Mouse (Mus musculus) ES-Bruce4 (cell line): ENCODE data around the gene Car5b. TPM values are rescaled to one million over a fixed set of nuclear protein-coding genes. Genes with fewer than 3 reads are reported as not detected.

Experiments used
- H3K27ac ChIP-seq: 2 replicates; pipeline ENCODE4 v1.5.1; 2012; ENCODE audit warnings: low read length, inconsistent platforms; ENCODE audit not compliant: insufficient read depth
- H3K27me3 ChIP-seq: 2 replicates; pipeline ENCODE4 v1.6.1; 2012; ENCODE audit warnings: mild to moderate bottlenecking, low read length, inconsistent platforms; ENCODE audit not compliant: control insufficient read depth, poor library complexity, insufficient read depth, severe bottlenecking
- H3K36me3 ChIP-seq: 2 replicates; pipeline ENCODE4 v1.6.1; 2012; ENCODE audit warnings: inconsistent platforms, mild to moderate bottlenecking, low read length, moderate library complexity; ENCODE audit not compliant: control insufficient read depth, poor library complexity, insufficient read depth, severe bottlenecking
- H3K4me1 ChIP-seq: one replicate; pipeline ENCODE4 v1.8.1; 2011; ENCODE audit warnings: low read length; ENCODE audit not compliant: control insufficient read depth, insufficient read depth
- H3K4me3 ChIP-seq: 2 replicates; pipeline ENCODE4 v1.5.1; 2011; ENCODE audit warnings: low read depth, mild to moderate bottlenecking, low read length
- H3K9ac ChIP-seq: 2 replicates; pipeline ENCODE4 v1.6.1; 2012; ENCODE audit warnings: low read depth, mild to moderate bottlenecking, inconsistent platforms; ENCODE audit not compliant: poor library complexity, severe bottlenecking
- H3K9me3 ChIP-seq: replicated peaks from 2 replicates; pipeline ENCODE4 v1.6.1; 2012; ENCODE audit warnings: mild to moderate bottlenecking, low read length, inconsistent platforms; ENCODE audit not compliant: control insufficient read depth, poor library complexity, insufficient read depth, severe bottlenecking
- CTCF ChIP-seq: IDR thresholded peaks from one replicate; pipeline ENCODE4 v1.8.1; 2011; ENCODE audit warnings: low read depth, low read length
- EP300 ChIP-seq: IDR thresholded peaks from 2 replicates; pipeline ENCODE4 v1.6.1; 2011; ENCODE audit warnings: low read depth, low read length; ENCODE audit not compliant: insufficient read depth
- POLR2A ChIP-seq: IDR thresholded peaks from one replicate; pipeline ENCODE4 v1.8.1; 2011; ENCODE audit warnings: low read length; ENCODE audit not compliant: insufficient read depth
- polyA plus RNA-seq: library from polyadenylated mRNA; stranded (reverse); fragments of >200 nt; gene quantifications from 2 replicates; pipeline ENCODE4 v1.2.4, GENCODE M21; 2011; ENCODE audit warnings: low read depth; ENCODE audit not compliant: missing spikeins, insufficient read depth, insufficient read length

Car5b gene
- polyA plus RNA-seq, 1 experiment = 4.5 TPM

- H3K27me3 ChIP-seq = no peaks in the 10 kb centered on the region
- no peak overlapping the region for H3K27ac ChIP-seq
- TF ChIP-seq CTCF = no peak
- no peak for TF ChIP-seq POLR2A
- no peaks in the 10 kb centered on the region for H3K9me3 ChIP-seq
- H3K36me3 ChIP-seq = no peaks in the 10 kb centered on the region
- H3K4me3 ChIP-seq = no peak overlapping the region
- H3K4me1 ChIP-seq = no peaks in the 10 kb centered on the region
- no peak overlapping the region for H3K9ac ChIP-seq
These were observed 40.0 kb downstream of the Car5b start for GRCm38 (mm10) chrX:163987718-163988374.

GRCm38 (mm10) chrX:163982129-163982528 lies 45.7 kb downstream of the Car5b start:
- H3K9ac ChIP-seq = no peak overlapping the region
- no peak overlapping the region for H3K27ac ChIP-seq
- H3K9me3 ChIP-seq = no peaks in the 10 kb centered on the region
- H3K27me3 ChIP-seq = no peaks in the 10 kb centered on the region
- no peaks in the 10 kb centered on the region for H3K4me1 ChIP-seq
- no peaks in the 10 kb centered on the region for H3K36me3 ChIP-seq
- H3K4me3 ChIP-seq = no peak overlapping the region
- TF ChIP-seq EP300 (no peak), CTCF (no peak), POLR2A (no peak)

- Histone ChIP-seq H3K9me3 (no peaks in the 10 kb centered on the region), H3K4me3 (no peak overlapping the region), H3K4me1 (no peaks in the 10 kb centered on the region), H3K27me3 (no peaks in the 10 kb centered on the region), H3K9ac (no peak overlapping the region), H3K27ac (no peak overlapping the region), H3K36me3 (no peaks in the 10 kb centered on the region)
- TF ChIP-seq POLR2A (no peak), EP300 (no peak), CTCF (no peak)
These were observed 46.3 kb downstream of the Car5b start for GRCm38 (mm10) chrX:163981500-163981899.

GRCm38 (mm10) chrX:163981092-163981491 lies 46.7 kb downstream of the Car5b start:
- no peak for TF ChIP-seq POLR2A
- TF ChIP-seq CTCF = no peak
- no peak for TF ChIP-seq EP300
- Histone ChIP-seq H3K27ac (no peak overlapping the region), H3K4me3 (no peak overlapping the region), H3K36me3 (no peaks in the 10 kb centered on the region), H3K9ac (no peak overlapping the region), H3K27me3 (no peaks in the 10 kb centered on the region), H3K9me3 (no peaks in the 10 kb centered on the region), H3K4me1 (no peaks in the 10 kb centered on the region)

GRCm38 (mm10) chrX:163958467-163958875 lies 69.3 kb downstream of the Car5b start, which contains the start of gene Zrsr2:
Zrsr2 (minus strand) TSS chrX:163958661.
- H3K9me3 ChIP-seq = no peaks in the 10 kb centered on the region
- peak within 1 kb of the TSS; percentile 90 for H3K9ac ChIP-seq
- H3K27ac ChIP-seq = peak within 1 kb of the TSS; percentile 95
- TF ChIP-seq POLR2A (no peak), EP300 (no peak), CTCF (no peak)
- H3K36me3 ChIP-seq = peaks cover 23% of the 10 kb centered on the region
- H3K4me3 ChIP-seq = peak within 1 kb of the TSS; percentile 97
- H3K27me3 ChIP-seq = no peaks in the 10 kb centered on the region
- no peaks in the 10 kb centered on the region for H3K4me1 ChIP-seq

GRCm38 (mm10) chrX:163957803-163958466 lies 69.9 kb downstream of the Car5b start:
- Histone ChIP-seq H3K9ac (peak overlapping the region; percentile 90), H3K36me3 (peaks cover 27% of the 10 kb centered on the region), H3K9me3 (no peaks in the 10 kb centered on the region), H3K4me3 (peak overlapping the region; percentile 97), H3K4me1 (no peaks in the 10 kb centered on the region), H3K27me3 (no peaks in the 10 kb centered on the region), H3K27ac (peak overlapping the region; percentile 89)
- TF ChIP-seq EP300 = no peak
- TF ChIP-seq CTCF = no peak
- no peak for TF ChIP-seq POLR2A
